Mouse (Mus musculus): ENCODE results near the gene Fam243.

- TF ChIP-seq GATA1 (IDR thresholded peaks at IDR 0.05; ENCODE audit: borderline replicate concordance, low read length), result no peak
- TF ChIP-seq FLI1 (IDR thresholded peaks at IDR 0.05; ENCODE audit: low read length), result no peak
These were observed 19.3 kb downstream of the Fam243 start for GRCm38 (mm10) chr16:92301989-92302388.
